Mouse (Mus musculus): ENCODE results near the gene Mfsd4b3.
"Not testable (repeated sequence)": the region's sequence is repeated elsewhere in the genome, so short reads cannot be mapped to it uniquely, and the experiment has no call there.

Mfsd4b3 gene

GRCm38 (mm10) chr10:39959761-39960440 lies at the start of gene Mfsd4b3:
TSS of gene Mfsd4b3 (minus strand) at chr10:39960153.
- peak; percentile 100 for DNase-seq

DNA sequence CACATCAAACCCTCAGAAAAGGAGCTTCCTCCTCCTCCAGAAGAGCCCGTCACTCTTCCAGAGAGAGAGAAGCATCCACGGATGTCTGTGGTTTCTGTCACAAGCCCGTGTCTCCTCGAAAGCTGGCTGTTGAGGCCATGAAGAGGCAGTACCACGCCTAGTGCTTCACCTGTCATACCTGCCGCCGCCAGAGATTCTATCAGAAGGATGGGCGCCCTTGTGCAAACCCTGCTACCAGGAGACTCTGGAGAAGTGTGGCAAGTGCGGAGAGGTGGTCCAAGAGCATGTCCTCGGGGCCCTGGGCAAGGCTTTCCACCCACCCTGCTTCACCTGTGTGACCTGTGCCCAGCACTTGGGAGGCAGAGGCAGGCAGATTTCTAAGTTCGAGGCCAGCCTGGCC lies 49.6 kb upstream of the Mfsd4b3 start:
- DNase-seq = peak; percentile 75

- peak; percentile 52 for DNase-seq
Measured at GRCm38 (mm10) chr10:40008847-40009246, 48.9 kb upstream of the Mfsd4b3 start.

DNA sequence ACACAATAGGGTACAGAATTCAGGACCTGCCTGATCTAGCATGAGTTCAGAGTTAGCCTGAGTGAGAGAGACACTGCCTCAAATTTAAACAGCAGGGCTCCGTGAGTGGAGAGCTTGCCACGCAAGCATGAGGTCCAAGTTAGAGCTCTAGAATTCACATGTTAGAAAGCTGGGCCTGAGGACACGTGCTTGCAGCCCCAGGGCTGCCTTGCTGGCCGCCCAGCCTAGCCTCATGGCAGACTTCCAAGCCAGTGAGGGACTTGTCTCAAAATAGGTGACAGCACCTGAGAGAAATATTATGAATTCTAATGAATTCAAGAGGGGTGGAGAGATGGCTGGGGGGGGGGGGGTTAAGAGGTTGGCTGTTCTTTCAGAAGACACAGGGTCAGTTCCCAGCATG lies 48.0 kb upstream of the Mfsd4b3 start:
- peak; percentile 72 for DNase-seq

DNA sequence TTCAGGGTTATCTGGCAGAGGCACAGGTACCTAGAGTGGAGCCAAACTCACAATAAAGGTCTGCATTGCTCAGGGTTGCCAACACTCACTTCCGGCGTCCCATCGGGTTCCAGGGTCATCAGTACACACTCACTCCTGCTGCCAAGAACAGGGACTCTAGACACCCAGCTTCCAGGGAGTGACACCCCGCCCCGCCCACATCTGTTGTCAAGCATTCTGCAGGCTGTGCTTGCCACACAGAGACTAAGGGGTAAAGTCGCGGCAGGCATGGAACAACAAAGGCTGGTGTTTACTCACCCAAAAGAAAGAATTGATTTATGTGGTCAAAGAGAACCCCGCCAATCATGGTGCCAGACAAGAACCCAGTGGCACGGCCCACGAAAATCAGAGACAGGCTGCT lies 47.0 kb upstream of the Mfsd4b3 start:
- peak; percentile 90 for DNase-seq

- DNase-seq = peak; percentile 28
Measured at GRCm38 (mm10) chr10:40000746-40001145, 40.8 kb upstream of the Mfsd4b3 start.

DNA sequence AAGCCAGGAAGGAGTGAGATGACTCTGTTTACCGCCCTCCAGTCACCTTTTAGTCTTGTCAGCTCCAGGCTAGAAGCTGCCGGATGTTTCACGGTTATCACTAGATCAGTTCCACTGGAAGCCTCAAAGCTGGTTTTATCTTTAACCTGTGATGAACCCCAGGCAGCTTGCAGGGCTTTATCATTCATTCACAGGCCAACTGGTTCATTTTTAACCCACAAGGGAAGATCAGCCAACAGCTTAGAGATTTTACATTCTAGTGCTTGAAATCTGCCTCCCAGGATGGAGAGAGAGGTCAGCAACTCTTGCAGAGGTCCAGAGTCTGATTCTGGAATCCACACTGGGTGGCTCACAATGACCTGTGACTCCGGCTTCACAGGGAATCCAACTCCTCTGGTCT lies 31.2 kb upstream of the Mfsd4b3 start:
- peak; percentile 57 for DNase-seq

- DNase-seq = peak; percentile 61
Measured at GRCm38 (mm10) chr10:39986466-39986865, 26.5 kb upstream of the Mfsd4b3 start, which contains the start of gene Mfsd4b5. TSS of gene Mfsd4b5 (minus strand) at chr10:39986646.

DNA sequence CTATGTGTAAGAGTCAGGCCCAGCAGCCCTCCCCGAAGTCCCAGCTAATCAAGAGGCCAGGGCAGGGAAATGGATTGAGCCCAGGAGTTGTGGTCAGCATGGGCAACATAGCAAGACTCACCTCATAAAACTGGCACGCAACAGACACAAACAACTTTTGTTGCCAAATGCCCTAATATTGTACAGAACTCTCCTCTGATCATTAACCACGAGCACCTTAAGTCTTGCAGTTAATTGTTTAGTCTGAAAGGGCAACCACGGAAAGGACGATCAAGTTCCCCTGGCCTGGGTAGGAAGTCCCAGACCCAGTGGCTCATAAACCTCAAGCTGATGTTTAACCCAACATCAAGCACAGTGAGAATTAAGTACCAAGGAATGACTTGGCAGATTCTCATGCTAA lies 22.7 kb upstream of the Mfsd4b3 start:
- DNase-seq = peak; percentile 70

GRCm38 (mm10) chr10:39978231-39978630 lies 18.3 kb upstream of the Mfsd4b3 start:
- DNase-seq = peak; percentile 33

DNA sequence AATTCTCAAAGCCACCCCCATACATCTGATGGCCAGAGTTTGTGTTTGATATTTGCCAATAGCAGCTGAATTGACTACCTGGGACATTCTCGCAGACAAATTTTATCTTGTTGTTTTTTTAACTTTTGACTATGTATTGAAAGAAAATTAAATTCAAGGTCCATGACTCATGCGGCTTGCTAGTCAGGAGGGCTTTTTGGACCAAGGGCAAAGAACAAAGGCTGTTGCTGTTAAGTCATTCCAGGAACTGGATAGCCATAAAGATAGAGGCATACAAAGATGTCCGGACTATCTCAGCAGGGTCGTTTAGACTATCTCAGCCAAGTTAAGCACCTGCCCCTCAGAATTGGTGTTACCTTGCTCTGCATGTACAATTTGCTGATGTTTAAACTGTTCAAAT lies 17.4 kb upstream of the Mfsd4b3 start:
- peak; percentile 61 for DNase-seq

GRCm38 (mm10) chr10:39975771-39976170 lies 15.8 kb upstream of the Mfsd4b3 start:
- peak; percentile 55 for DNase-seq

GRCm38 (mm10) chr10:39974982-39975381 lies 15.0 kb upstream of the Mfsd4b3 start:
- DNase-seq = peak; percentile 71

DNA sequence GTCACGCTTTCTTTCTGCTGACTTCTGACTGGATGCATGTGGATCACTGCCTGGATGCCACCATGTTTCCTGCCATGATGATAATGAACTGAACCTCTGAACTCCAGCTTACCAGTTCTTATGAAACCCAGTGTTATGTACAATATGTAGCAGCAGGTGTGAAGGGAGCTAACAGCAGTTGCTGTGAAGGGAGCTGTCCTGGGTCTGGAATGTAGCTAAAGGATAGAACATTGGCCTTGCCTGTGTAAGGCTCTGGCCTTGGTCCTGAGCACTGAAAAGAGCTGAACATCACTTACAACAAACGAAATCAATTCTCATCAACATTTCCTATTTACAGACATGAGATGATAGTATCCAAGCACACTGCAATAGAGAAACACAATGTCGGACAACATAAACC lies 7.6 kb upstream of the Mfsd4b3 start:
- peak; percentile 37 for DNase-seq

GRCm38 (mm10) chr10:39961906-39962305 lies 2.0 kb upstream of the Mfsd4b3 start:
- DNase-seq = peak; percentile 81

DNA sequence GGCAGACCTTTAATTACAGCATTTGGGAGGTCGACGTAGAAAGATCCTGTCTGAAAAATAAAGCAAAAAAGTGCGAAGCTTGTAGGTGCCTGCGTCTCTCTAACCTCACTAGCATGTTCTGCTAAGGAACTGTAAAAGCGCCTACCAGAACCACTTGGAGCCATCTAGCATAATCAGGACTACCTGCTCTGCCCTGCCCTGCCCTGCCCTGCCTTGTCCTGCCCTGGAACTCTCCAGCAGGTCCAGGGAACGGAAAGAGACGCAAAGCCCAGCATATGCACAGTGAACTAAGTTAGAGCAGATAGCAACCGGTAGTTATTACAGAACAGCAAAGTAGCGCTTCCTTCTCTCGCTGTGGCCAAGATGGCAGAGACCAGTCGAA lies 479 bp upstream of the Mfsd4b3 start:
- no peak for DNase-seq

GRCm38 (mm10) chr10:39958266-39958665 lies 1.7 kb downstream of the Mfsd4b3 start:
- DNase-seq = peak; percentile 3

DNA sequence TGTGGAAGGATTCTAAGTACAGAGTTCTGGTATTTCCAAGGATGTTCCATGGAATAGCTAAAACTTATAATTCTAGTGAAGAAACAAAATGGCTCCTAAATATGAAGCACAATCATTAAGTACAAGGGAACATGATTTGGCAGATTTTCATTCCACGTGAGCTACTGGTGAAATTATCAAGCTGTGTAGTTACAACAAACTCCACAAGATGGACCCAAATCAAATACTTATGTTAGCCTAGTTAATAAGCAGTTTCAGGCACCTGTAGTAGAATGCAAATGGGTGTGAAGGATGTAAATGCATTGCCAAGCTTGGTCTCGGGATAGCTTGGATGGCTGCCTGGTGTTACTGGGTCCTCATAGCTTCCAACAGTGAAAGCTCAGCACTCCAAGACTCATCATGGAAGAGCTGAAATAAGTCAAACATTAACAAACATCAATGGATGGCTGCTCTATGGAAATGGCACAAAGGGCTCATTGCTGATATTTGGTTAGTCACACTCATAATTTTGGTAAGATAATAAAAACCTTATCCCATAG lies 3.5 kb downstream of the Mfsd4b3 start:
- DNase-seq = peak; percentile 77

DNA sequence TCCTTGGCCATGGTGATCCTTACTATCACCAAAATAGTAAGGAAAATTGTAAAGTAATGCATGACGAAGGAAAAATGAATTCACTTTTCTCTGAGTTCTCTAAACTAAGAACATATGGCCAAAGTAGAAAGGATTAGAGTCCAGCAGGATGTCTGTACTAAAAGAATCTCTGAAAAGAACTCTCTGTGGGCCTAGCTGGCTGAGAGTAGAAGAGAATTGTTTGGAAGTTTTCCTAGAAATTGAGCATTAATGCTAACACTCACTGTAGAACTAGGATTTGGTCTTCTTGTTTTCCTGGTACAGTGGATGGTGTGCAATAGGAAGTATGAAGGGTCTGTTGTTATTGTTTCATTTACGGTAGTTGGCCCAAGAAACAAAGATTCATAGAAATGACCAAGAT lies 4.8 kb downstream of the Mfsd4b3 start:
- DNase-seq = no peak

DNA sequence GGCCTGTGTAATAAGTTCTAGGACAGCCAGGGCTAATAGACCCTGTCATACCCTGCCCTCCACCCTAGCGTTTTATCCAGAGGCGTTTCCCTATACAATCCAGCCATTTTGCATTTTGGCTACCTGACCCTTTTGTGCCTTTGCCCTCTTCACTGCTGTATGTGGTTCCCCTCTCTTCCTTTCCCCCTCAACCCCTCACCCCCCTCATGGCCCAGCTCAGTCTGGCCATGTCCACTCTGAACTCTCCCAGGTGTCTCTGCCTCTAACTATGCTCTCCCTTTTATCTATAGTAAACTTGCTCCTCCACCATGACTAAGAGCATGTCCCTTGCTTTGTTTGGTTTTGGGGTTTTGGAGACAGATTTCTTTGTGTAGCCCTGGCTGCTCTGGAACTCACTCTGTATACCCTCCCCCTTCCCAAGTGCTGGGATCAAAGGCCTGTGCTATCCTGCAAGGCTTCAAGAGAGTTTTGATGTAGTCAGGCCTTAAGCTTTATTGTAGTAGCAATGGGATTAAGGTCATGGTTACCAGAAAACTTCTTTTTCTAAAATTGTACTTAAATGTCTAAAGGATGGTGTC lies 10.5 kb downstream of the Mfsd4b3 start:
- DNase-seq = peak; percentile 76

DNA sequence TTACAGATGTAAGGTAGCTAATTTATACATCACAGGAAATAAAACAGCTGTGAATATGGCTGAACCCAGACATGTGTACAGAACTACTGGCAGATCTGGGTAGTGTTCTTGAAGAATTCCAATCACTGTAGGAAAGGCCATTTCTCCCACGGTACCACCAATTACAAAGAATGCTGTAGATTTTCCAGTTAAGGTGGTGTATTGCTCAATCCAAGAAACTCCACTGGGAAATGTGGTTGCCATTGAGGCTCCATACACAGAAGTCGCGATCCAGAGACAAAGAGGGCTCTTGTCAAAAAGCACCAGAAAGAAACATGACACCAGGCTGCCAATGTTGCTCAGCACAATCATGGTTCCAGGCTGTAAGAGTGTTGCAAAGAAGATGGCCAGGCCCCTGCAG lies 12.8 kb downstream of the Mfsd4b3 start:
- peak; percentile 80 for DNase-seq

DNA sequence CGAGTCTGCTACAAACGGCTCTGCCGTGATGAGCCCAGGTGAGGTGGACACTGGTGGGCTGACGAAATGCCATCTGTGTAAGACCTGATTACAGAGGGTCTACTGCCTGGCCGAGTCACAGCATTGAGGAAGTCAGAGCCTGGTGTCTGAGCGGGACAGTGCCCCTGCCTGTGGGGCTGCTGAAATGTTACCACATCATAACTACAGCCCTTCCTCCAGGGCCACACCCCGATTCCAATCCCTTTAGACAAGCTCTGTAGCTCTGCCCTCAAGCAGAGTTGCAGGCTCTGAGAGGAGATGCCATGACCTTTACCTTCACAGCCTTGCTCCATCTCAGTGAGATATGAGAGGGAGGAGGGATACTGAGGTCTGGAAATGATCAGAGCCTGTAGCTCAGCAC lies 23.4 kb downstream of the Mfsd4b3 start:
- no peak for DNase-seq

GRCm38 (mm10) chr10:39926616-39927139 lies 33.3 kb downstream of the Mfsd4b3 start, which contains the start of gene Mfsd4b2:
TSS of gene Mfsd4b2 (minus strand) at chr10:39926923.
- no peak for DNase-seq

GRCm38 (mm10) chr10:39924556-39924955 lies 35.4 kb downstream of the Mfsd4b3 start:
- not testable (repeated sequence) for DNase-seq

Measured in heart, adult 11 months (tissue).